Mouse (Mus musculus): ENCODE measurements around the gene Adamts9.

Adamts9 gene

DNA sequence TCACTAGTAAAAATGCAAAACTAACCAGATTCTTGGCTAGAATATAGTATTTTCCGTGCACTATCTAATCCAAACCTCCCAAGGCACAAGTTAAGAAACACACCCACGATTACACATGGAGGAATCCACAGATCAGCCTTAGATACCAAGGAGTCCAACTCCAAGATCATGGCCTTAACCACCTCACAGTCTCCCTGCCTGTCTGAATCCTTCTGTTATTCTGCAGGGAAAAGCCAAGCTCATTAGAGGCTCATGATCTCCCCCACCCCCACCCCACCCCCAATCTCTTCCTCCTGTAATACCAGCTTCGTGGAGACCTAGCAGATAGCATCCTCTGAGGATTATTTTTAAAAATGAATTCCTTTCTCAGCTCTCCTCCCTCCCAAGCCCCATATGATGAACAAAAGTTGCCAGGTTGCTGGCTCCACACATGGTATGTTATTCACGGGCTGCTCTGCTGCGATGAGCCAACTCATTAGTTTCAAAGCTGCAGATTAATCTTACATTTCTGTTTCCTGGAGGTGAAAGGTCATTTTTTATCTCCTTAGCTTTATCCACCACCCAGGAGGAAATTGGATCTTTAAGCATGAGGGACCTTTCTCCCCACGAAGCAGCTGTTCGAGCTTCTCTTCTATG, 215.8 kb downstream of the Adamts9 start:
- DNase-seq (ENCODE audit: low read depth, low spot score) = peak; percentile 51

DNA sequence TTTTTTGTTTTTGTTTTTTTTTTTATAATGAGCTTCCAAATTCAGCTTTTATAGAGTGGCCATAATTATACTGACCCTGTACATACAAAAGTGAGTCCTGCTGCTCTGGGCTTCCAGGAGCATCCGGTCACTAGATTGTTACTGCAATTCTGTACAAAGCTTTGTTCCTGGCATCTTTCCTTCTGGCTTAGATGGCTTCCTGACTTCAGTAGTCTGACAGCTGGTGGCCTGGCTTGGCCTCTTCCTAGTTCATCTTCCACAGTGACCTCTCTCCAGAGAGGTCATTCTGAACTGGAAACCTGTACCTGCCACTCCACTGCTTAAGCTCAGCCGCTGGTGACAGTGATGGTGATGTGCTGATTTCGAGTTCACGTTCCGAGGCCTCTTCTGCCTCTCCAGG, 217.2 kb downstream of the Adamts9 start:
- DNase-seq (ENCODE audit: low read depth, low spot score) = no peak

DNA sequence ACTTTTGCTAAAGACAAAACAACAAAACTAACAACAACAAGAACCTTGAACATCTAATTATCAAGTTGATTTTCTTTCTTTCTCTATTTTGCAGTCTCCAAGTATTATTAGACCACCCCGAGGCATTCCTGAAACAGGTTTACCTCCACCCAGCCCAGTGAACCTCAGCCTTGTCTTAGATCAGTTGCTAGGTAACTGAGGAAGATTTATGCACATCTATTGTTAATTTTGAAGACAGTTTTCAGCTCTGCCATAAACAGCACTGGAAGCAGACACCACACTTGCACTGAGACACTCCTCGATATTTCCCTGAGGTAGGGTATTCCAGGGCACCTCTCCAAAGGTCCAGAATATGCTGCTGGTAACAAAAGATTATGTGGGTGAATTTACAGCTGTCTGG, 218.9 kb downstream of the Adamts9 start:
- no peak for DNase-seq (ENCODE audit: low read depth, low spot score)

Measured in brain, adult 2 months (tissue).